Mouse (Mus musculus): Measurements from ENCODE around the gene Iqce. TPM values are rescaled to one million over a fixed set of nuclear protein-coding genes. Genes with fewer than 3 reads are reported as not detected.
A peak's percentile ranks its signal among the peaks of the same experiment; 100 is the strongest.

Gene Iqce
- polyA plus RNA-seq, 1 experiment, result 27.9 TPM

- no peak overlapping the region for H3K27ac ChIP-seq (ENCODE audit: insufficient read depth, low read length)
- H3K4me1 ChIP-seq (ENCODE audit: control insufficient read depth, insufficient read depth, low read length), result no peaks in the 10 kb centered on the region; the same call in 1 of the 2 replicates
- TF ChIP-seq CTCF (IDR thresholded peaks at IDR 0.05; ENCODE audit: borderline replicate concordance, insufficient read depth, low read length) (no peak), POLR2A (IDR thresholded peaks at IDR 0.05; ENCODE audit: low read depth, low read length) (no peak)
- H3K4me3 ChIP-seq (ENCODE audit: insufficient read depth, low read length), result no peak overlapping the region
Observed at GRCm38 (mm10) chr5:140634798-140635722, 67.1 kb downstream of the Iqce start.

- H3K4me3 ChIP-seq (ENCODE audit: insufficient read depth, low read length), result no peak overlapping the region
- no peaks in the 10 kb centered on the region for H3K4me1 ChIP-seq (ENCODE audit: control insufficient read depth, insufficient read depth, low read length)
- TF ChIP-seq POLR2A (IDR thresholded peaks at IDR 0.05; ENCODE audit: low read depth, low read length) (no peak), CTCF (IDR thresholded peaks at IDR 0.05; ENCODE audit: borderline replicate concordance, insufficient read depth, low read length) (no peak)
Observed at GRCm38 (mm10) chr5:140633432-140633831, 68.7 kb downstream of the Iqce start.

GRCm38 (mm10) chr5:140628995-140629394 lies 73.2 kb downstream of the Iqce start:
- H3K27ac ChIP-seq (ENCODE audit: insufficient read depth, low read length), result no peak overlapping the region
- H3K4me3 ChIP-seq (ENCODE audit: insufficient read depth, low read length), result no peak overlapping the region
- no peak for TF ChIP-seq POLR2A (IDR thresholded peaks at IDR 0.05; ENCODE audit: low read depth, low read length)
- peak; percentile 58; the same call in 1 of the 2 replicates for TF ChIP-seq CTCF (IDR thresholded peaks at IDR 0.05; ENCODE audit: borderline replicate concordance, insufficient read depth, low read length)
- H3K4me1 ChIP-seq (ENCODE audit: control insufficient read depth, insufficient read depth, low read length), result no peaks in the 10 kb centered on the region

More at GRCm38 (mm10) chr5:140633432-140633831, 68.7 kb downstream of the Iqce start:
- H3K27ac ChIP-seq (ENCODE audit: insufficient read depth, low read length), result no peak overlapping the region

GRCm38 (mm10) chr5:140627580-140627979 lies 74.6 kb downstream of the Iqce start:
- no peak overlapping the region for H3K27ac ChIP-seq (ENCODE audit: insufficient read depth, low read length)
- H3K4me3 ChIP-seq (ENCODE audit: insufficient read depth, low read length), result no peak overlapping the region
- no peaks in the 10 kb centered on the region for H3K4me1 ChIP-seq (ENCODE audit: control insufficient read depth, insufficient read depth, low read length)
- TF ChIP-seq CTCF (IDR thresholded peaks at IDR 0.05; ENCODE audit: borderline replicate concordance, insufficient read depth, low read length), result no peak

GRCm38 (mm10) chr5:140624961-140625360 lies 77.2 kb downstream of the Iqce start:
- peaks cover 2% of the 10 kb centered on the region; the same call in 1 of the 2 replicates for H3K4me1 ChIP-seq (ENCODE audit: control insufficient read depth, insufficient read depth, low read length)
- no peak overlapping the region for H3K4me3 ChIP-seq (ENCODE audit: insufficient read depth, low read length)
- TF ChIP-seq CTCF (IDR thresholded peaks at IDR 0.05; ENCODE audit: borderline replicate concordance, insufficient read depth, low read length) (no peak), POLR2A (IDR thresholded peaks at IDR 0.05; ENCODE audit: low read depth, low read length) (no peak)
- no peak overlapping the region for H3K27ac ChIP-seq (ENCODE audit: insufficient read depth, low read length)

GRCm38 (mm10) chr5:140624238-140624637 lies 77.9 kb downstream of the Iqce start:
- Histone ChIP-seq H3K4me1 (ENCODE audit: control insufficient read depth, insufficient read depth, low read length) (peaks cover 2% of the 10 kb centered on the region; the same call in 1 of the 2 replicates), H3K4me3 (ENCODE audit: insufficient read depth, low read length) (no peak overlapping the region), H3K27ac (ENCODE audit: insufficient read depth, low read length) (no peak overlapping the region)
- TF ChIP-seq POLR2A (IDR thresholded peaks at IDR 0.05; ENCODE audit: low read depth, low read length) (no peak), CTCF (IDR thresholded peaks at IDR 0.05; ENCODE audit: borderline replicate concordance, insufficient read depth, low read length) (no peak)

- H3K4me1 ChIP-seq (ENCODE audit: control insufficient read depth, insufficient read depth, low read length), result peaks cover 2% of the 10 kb centered on the region; the same call in 1 of the 2 replicates
- no peak for TF ChIP-seq CTCF (IDR thresholded peaks at IDR 0.05; ENCODE audit: borderline replicate concordance, insufficient read depth, low read length)
- no peak for TF ChIP-seq POLR2A (IDR thresholded peaks at IDR 0.05; ENCODE audit: low read depth, low read length)
- no peak overlapping the region for H3K4me3 ChIP-seq (ENCODE audit: insufficient read depth, low read length)
- no peak overlapping the region for H3K27ac ChIP-seq (ENCODE audit: insufficient read depth, low read length)
Observed at GRCm38 (mm10) chr5:140623791-140624190, 78.4 kb downstream of the Iqce start.

- TF ChIP-seq POLR2A (IDR thresholded peaks at IDR 0.05; ENCODE audit: low read depth, low read length), result no peak
- no peak for TF ChIP-seq CTCF (IDR thresholded peaks at IDR 0.05; ENCODE audit: borderline replicate concordance, insufficient read depth, low read length)
- Histone ChIP-seq H3K4me3 (ENCODE audit: insufficient read depth, low read length) (no peak overlapping the region), H3K27ac (ENCODE audit: insufficient read depth, low read length) (no peak overlapping the region), H3K4me1 (ENCODE audit: control insufficient read depth, insufficient read depth, low read length) (peaks cover 2% of the 10 kb centered on the region; the same call in 1 of the 2 replicates)
Observed at GRCm38 (mm10) chr5:140622978-140623670, 79.1 kb downstream of the Iqce start.

GRCm38 (mm10) chr5:140621517-140621916 lies 80.7 kb downstream of the Iqce start:
- Histone ChIP-seq H3K4me1 (ENCODE audit: control insufficient read depth, insufficient read depth, low read length) (peaks cover 2% of the 10 kb centered on the region; the same call in 1 of the 2 replicates), H3K4me3 (ENCODE audit: insufficient read depth, low read length) (no peak overlapping the region), H3K27ac (ENCODE audit: insufficient read depth, low read length) (no peak overlapping the region)
- no peak for TF ChIP-seq POLR2A (IDR thresholded peaks at IDR 0.05; ENCODE audit: low read depth, low read length)

All from embryonic fibroblast, embryonic 13.5 days (primary cell).